Mouse (Mus musculus) midbrain, embryonic 13.5 days (tissue): ENCODE measurements around the gene Snx20. TPM values are rescaled to one million over a fixed set of nuclear protein-coding genes. Genes with fewer than 3 reads are reported as not detected.

Source experiments
- ATAC-seq: fragments of 200-750 bp; cut with Nextera tagmentation; 2 replicates; pipeline ENCODE4 v1.8.0; 2017; ENCODE audit warnings: mild to moderate bottlenecking, moderate TSS enrichment, moderate library complexity
- H3K27ac ChIP-seq: fragments of 300-500 bp; sonication (generic); 2 replicates; pipeline ENCODE4 v1.5.1; 2015; ENCODE audit warnings: inconsistent platforms, mild to moderate bottlenecking, moderate library complexity
- H3K27me3 ChIP-seq: fragments of 300-500 bp; sonication (generic); 2 replicates; pipeline ENCODE4 v1.6.1; 2015; ENCODE audit warnings: mild to moderate bottlenecking, inconsistent platforms
- H3K36me3 ChIP-seq: fragments of 300-500 bp; sonication (generic); 2 replicates; pipeline ENCODE4 v1.6.1; 2015; ENCODE audit warnings: mild to moderate bottlenecking, inconsistent platforms
- H3K4me1 ChIP-seq: fragments of 300-500 bp; sonication (generic); replicated peaks from 2 replicates; pipeline ENCODE4 v1.6.1; 2015; ENCODE audit warnings: inconsistent platforms
- H3K4me2 ChIP-seq: fragments of 300-500 bp; sonication (generic); replicated peaks from 2 replicates; pipeline ENCODE4 v1.6.1; 2015; ENCODE audit warnings: moderate library complexity, mild to moderate bottlenecking, inconsistent platforms
- H3K4me3 ChIP-seq: fragments of 300-500 bp; sonication (generic); replicated peaks from 2 replicates; pipeline ENCODE4 v1.5.1; 2015; ENCODE audit warnings: mild to moderate bottlenecking, inconsistent platforms
- H3K9ac ChIP-seq: fragments of 300-500 bp; sonication (generic); replicated peaks from 2 replicates; pipeline ENCODE4 v1.6.1; 2015; ENCODE audit warnings: mild to moderate bottlenecking, inconsistent platforms
- H3K9me3 ChIP-seq: fragments of 300-500 bp; sonication (generic); 2 replicates; pipeline ENCODE4 v1.6.1; 2016; ENCODE audit warnings: mild to moderate bottlenecking, inconsistent platforms
- WGBS: fragments of 180-500 bp; shearing (Covaris S2); methylation state at CpG from one replicate; pipeline ENCODE4 v1.1.7; 2015; 5-methylcytosine and 5-hydroxymethylcytosine counted together
- polyA plus RNA-seq: library from polyadenylated mRNA; unstranded; fragments of >200 nt; fragmentation: Nextera tagmentation; extraction: Ambion mirVana; gene quantifications from 2 replicates; pipeline ENCODE4 v1.2.1, GENCODE M21; 2015

Snx20 gene
- polyA plus RNA-seq, 1 experiment from 2014 or later = 1.1 TPM

DNA sequence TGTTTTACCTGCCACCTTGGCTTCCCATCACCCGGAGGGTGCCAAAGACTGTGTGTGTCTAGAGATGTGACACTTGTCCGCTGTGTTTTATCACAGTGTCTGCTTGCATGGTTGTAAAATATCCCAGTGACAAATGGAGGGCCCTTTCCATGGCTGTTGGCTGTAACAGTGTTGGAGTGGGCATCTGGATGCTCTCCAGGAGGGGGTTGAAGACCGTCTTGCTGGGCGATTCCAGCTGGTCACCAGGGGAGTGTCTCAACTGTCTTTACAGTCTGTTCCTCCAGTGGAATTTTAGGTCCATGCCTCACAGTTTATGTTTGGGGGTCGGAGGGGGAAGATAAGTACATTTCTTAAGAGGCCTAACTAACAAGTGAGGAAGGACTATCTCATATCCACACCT lies 15.0 kb downstream of the Snx20 start:
- ATAC-seq = no peak

GRCm38 (mm10) chr8:88619513-88619912 lies 16.4 kb downstream of the Snx20 start:
- peaks cover 3% of the 10 kb centered on the region; the same call in 1 of the 2 replicates for H3K4me1 ChIP-seq
- H3K4me3 ChIP-seq = no peak overlapping the region
- no peak overlapping the region for H3K27ac ChIP-seq
- no peaks in the 10 kb centered on the region for H3K9me3 ChIP-seq
- peaks cover 22% of the 10 kb centered on the region for H3K27me3 ChIP-seq
- no peaks in the 10 kb centered on the region for H3K36me3 ChIP-seq
- no peak overlapping the region for H3K9ac ChIP-seq
- 75% methylated on average over 3 of the region's 3 CpGs for WGBS
- ATAC-seq = no peak
- no peak overlapping the region for H3K4me2 ChIP-seq

More for the DNA sequence above, 15.0 kb downstream of the Snx20 start:
- Histone ChIP-seq H3K27ac (no peak overlapping the region), H3K4me1 (no peaks in the 10 kb centered on the region; the same call in 1 of the 2 replicates), H3K27me3 (peaks cover 34% of the 10 kb centered on the region), H3K9ac (no peak overlapping the region), H3K4me3 (no peak overlapping the region), H3K4me2 (no peak overlapping the region), H3K9me3 (no peaks in the 10 kb centered on the region), H3K36me3 (no peaks in the 10 kb centered on the region)
- 76% methylated on average over 5 of the region's 5 CpGs for WGBS

DNA sequence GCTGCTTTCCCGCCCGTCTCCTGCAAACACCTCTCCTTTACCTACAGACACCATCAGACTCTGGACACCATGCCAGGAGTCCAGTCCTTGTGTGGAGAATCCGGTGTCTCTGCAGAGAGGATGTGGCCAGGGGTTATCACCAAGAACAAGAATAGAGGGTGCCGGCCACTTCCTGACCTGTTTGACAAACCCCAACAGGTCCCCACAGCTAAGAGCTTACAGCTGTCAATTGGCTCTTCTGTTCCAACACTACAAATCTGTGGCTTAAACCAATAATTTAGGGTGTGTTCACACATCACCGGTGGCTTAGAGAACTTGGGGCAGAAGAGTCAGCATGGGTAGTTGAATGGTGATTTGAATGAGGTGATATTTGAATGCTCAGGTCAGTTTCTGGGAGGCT lies 17.3 kb downstream of the Snx20 start:
- no peaks in the 10 kb centered on the region for H3K9me3 ChIP-seq
- H3K4me3 ChIP-seq = no peak overlapping the region
- no peak overlapping the region for H3K4me2 ChIP-seq
- no peak overlapping the region for H3K27ac ChIP-seq
- peaks cover 22% of the 10 kb centered on the region for H3K27me3 ChIP-seq
- H3K36me3 ChIP-seq = no peaks in the 10 kb centered on the region
- WGBS = 84% methylated on average over 5 of the region's 5 CpGs
- peaks cover 3% of the 10 kb centered on the region; the same call in 1 of the 2 replicates for H3K4me1 ChIP-seq
- no peak for ATAC-seq
- H3K9ac ChIP-seq = no peak overlapping the region

GRCm38 (mm10) chr8:88614981-88615380 lies 20.9 kb downstream of the Snx20 start:
- no peak overlapping the region for H3K9ac ChIP-seq
- no peak overlapping the region for H3K27ac ChIP-seq
- ATAC-seq = no peak
- 0 out of 2 replicates have a peak, but pooled peaks cover 3% of the 10 kb centered on the region for H3K4me1 ChIP-seq
- H3K9me3 ChIP-seq = no peaks in the 10 kb centered on the region
- H3K27me3 ChIP-seq = peaks cover 5% of the 10 kb centered on the region; the same call in 1 of the 2 replicates
- 67% methylated on average over 5 of the region's 5 CpGs for WGBS
- H3K4me3 ChIP-seq = no peak overlapping the region
- no peak overlapping the region for H3K4me2 ChIP-seq
- H3K36me3 ChIP-seq = no peaks in the 10 kb centered on the region

DNA sequence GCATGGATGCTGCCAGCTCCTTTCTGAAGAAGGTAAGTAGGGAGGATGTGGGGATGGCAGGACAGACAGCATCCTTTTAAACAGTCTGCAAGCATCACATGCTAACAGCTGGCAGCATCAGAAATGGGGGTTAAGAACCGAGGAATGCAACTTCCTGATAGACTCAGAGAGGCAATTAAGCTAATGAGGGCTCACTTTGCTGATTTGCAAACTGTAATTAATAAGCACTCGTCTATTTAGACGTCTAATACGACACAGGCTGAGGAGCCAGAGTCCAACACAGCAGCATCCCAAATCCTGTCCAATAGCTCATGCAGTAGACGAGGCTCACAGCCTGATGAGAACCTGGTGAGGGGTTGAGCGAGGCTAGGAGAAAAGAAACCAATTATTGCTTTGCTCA lies 25.7 kb downstream of the Snx20 start:
- Histone ChIP-seq H3K4me3 (no peak overlapping the region), H3K9me3 (no peaks in the 10 kb centered on the region), H3K36me3 (no peaks in the 10 kb centered on the region), H3K4me1 (peaks cover 9% of the 10 kb centered on the region), H3K9ac (no peak overlapping the region), H3K4me2 (no peak overlapping the region), H3K27me3 (0 out of 2 replicates have a peak, but pooled peaks cover 5% of the 10 kb centered on the region), H3K27ac (no peak overlapping the region)
- ATAC-seq = no peak
- WGBS = 70% methylated on average over 6 of the region's 6 CpGs

GRCm38 (mm10) chr8:88609036-88609435 lies 26.9 kb downstream of the Snx20 start:
- no peak overlapping the region for H3K27ac ChIP-seq
- 81% methylated on average over 8 of the region's 8 CpGs for WGBS
- H3K4me1 ChIP-seq = peaks cover 18% of the 10 kb centered on the region
- no peak overlapping the region for H3K4me3 ChIP-seq
- no peak for ATAC-seq
- H3K36me3 ChIP-seq = no peaks in the 10 kb centered on the region
- H3K4me2 ChIP-seq = no peak overlapping the region
- no peaks in the 10 kb centered on the region for H3K9me3 ChIP-seq
- H3K27me3 ChIP-seq = 0 out of 2 replicates have a peak, but pooled peaks cover 5% of the 10 kb centered on the region
- no peak overlapping the region for H3K9ac ChIP-seq

- H3K9me3 ChIP-seq = no peaks in the 10 kb centered on the region
- H3K27ac ChIP-seq = peak overlapping the region; percentile 10; the same call in 1 of the 2 replicates
- no peaks in the 10 kb centered on the region for H3K36me3 ChIP-seq
- no peak overlapping the region for H3K4me2 ChIP-seq
- H3K4me3 ChIP-seq = no peak overlapping the region
- no peak overlapping the region for H3K9ac ChIP-seq
- 34% methylated on average over 13 of the region's 13 CpGs for WGBS
- ATAC-seq = no peak
- H3K4me1 ChIP-seq = peaks cover 30% of the 10 kb centered on the region
- H3K27me3 ChIP-seq = no peaks in the 10 kb centered on the region
Observed at GRCm38 (mm10) chr8:88605361-88606040, 30.4 kb downstream of the Snx20 start.

GRCm38 (mm10) chr8:88604065-88605038 lies 31.6 kb downstream of the Snx20 start:
- peak overlapping the region; percentile 33 for H3K4me3 ChIP-seq
- WGBS = 2% methylated on average over 20 of the region's 20 CpGs
- no peaks in the 10 kb centered on the region for H3K27me3 ChIP-seq
- H3K4me2 ChIP-seq = peak overlapping the region; percentile 58
- no peaks in the 10 kb centered on the region for H3K9me3 ChIP-seq
- peaks cover 30% of the 10 kb centered on the region for H3K4me1 ChIP-seq
- H3K9ac ChIP-seq = peak overlapping the region; percentile 32; the same call in 1 of the 2 replicates
- H3K27ac ChIP-seq = peak overlapping the region; percentile 62
- H3K36me3 ChIP-seq = no peaks in the 10 kb centered on the region
- peak; percentile 92 for ATAC-seq

DNA sequence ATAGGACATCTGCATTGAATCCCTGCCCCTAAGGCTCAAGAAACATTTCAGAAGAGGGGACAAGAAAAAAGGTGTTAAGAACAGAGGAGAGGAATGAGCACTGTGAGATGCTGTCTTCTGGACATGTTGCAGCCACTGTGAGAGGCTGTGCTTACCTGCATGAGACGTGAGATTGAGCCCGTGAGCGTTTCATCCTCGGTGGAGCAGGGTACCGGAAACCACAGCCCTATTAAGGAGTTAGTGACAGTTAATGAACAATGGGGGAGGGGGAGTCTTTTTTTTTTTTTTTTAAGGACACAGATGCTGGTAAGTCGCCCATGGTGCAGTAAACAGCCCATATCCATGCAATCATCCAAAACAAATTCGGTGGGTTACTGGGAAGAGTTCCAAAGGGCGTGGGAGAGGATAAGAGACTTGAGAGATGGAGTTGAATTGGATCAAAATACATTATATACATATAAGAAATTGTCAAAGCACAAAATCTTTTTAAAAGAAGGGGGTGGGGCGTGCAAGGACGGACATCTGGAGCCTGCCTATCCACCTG lies 32.4 kb downstream of the Snx20 start:
- Histone ChIP-seq H3K36me3 (no peaks in the 10 kb centered on the region), H3K4me2 (peak overlapping the region; percentile 58), H3K27me3 (no peaks in the 10 kb centered on the region), H3K4me1 (peaks cover 30% of the 10 kb centered on the region), H3K9me3 (no peaks in the 10 kb centered on the region), H3K9ac (peak overlapping the region; percentile 32; the same call in 1 of the 2 replicates), H3K4me3 (peak overlapping the region; percentile 33), H3K27ac (peak overlapping the region; percentile 62)
- 1% methylated on average over 10 of the region's 10 CpGs for WGBS
- peak; percentile 35 for ATAC-seq

DNA sequence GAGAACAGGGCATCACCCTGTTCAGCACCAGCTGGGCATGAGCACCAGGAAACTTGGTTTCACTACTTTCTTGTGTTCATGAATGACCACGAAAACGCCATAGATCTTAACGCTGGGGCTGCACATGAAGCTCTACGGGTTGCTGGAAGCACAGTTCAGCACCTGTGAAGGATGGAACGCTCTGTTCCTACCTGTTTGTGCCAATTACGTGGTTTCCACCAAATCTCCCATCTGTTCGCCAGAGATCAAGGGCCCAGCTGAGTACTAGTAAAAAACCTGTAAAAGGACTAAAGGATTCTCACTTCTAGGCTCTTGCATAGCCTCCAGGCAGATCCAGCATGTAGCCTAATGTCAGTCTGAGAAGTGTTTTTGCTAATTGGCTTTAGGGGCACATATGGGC lies 36.4 kb downstream of the Snx20 start:
- H3K9ac ChIP-seq = no peak overlapping the region
- no peaks in the 10 kb centered on the region for H3K36me3 ChIP-seq
- ATAC-seq = no peak
- H3K4me2 ChIP-seq = no peak overlapping the region
- H3K27ac ChIP-seq = no peak overlapping the region
- H3K27me3 ChIP-seq = no peaks in the 10 kb centered on the region
- no peak overlapping the region for H3K4me3 ChIP-seq
- WGBS = 85% methylated on average over 7 of the region's 7 CpGs
- peaks cover 29% of the 10 kb centered on the region for H3K4me1 ChIP-seq
- H3K9me3 ChIP-seq = no peaks in the 10 kb centered on the region

DNA sequence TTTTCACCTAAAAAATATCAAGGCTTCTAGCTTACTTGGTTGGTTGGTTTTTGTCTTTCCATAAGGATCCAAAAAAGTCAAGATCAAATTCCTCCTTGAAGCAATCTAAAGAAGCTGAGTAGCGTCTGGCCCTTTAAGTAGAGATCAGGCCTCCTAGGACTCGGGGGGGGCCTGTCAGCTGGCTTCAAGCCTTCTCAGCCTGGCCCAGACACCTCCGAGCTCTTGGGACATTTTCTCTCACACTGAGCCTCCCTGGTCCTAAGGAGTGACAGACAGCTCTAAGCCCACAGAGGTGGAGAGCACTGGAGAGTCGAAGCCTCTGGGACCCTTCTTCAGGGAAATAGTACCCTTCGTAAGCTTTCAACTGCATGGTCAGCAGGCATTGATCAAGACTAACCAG lies 37.4 kb downstream of the Snx20 start:
- Histone ChIP-seq H3K4me1 (peaks cover 21% of the 10 kb centered on the region), H3K4me3 (no peak overlapping the region), H3K36me3 (no peaks in the 10 kb centered on the region), H3K9ac (no peak overlapping the region), H3K27me3 (no peaks in the 10 kb centered on the region), H3K27ac (no peak overlapping the region), H3K9me3 (no peaks in the 10 kb centered on the region), H3K4me2 (no peak overlapping the region)
- 70% methylated on average over 5 of the region's 5 CpGs for WGBS
- no peak for ATAC-seq

- H3K27ac ChIP-seq = no peak overlapping the region
- no peak for ATAC-seq
- H3K27me3 ChIP-seq = no peaks in the 10 kb centered on the region
- peaks cover 13% of the 10 kb centered on the region for H3K4me1 ChIP-seq
- H3K4me3 ChIP-seq = no peak overlapping the region
- 89% methylated on average over 12 of the region's 12 CpGs for WGBS
- H3K9ac ChIP-seq = no peak overlapping the region
- H3K9me3 ChIP-seq = no peaks in the 10 kb centered on the region
- peaks cover 16% of the 10 kb centered on the region for H3K36me3 ChIP-seq
- H3K4me2 ChIP-seq = no peak overlapping the region
Observed at GRCm38 (mm10) chr8:88596042-88596441, 39.9 kb downstream of the Snx20 start.
